Mouse (Mus musculus) forebrain, embryonic 15.5 days (tissue): ENCODE results near the gene Olfr193. TPM values are rescaled to one million over a fixed set of nuclear protein-coding genes. Genes with fewer than 3 reads are reported as not detected.
"Not testable (repeated sequence)": the region's sequence is repeated elsewhere in the genome, so short reads cannot be mapped to it uniquely, and the experiment has no call there.

ENCODE experiments used
- ATAC-seq: fragments of 200-750 bp; cut with Nextera tagmentation; replicated peaks from 2 replicates; pipeline ENCODE4 v1.8.0; 2017; ENCODE audit warnings: mild to moderate bottlenecking, moderate TSS enrichment, moderate library complexity
- H3K27ac ChIP-seq: fragments of 300-500 bp; sonication (generic); replicated peaks from 2 replicates; pipeline ENCODE4 v1.5.1; 2015; ENCODE audit warnings: mild to moderate bottlenecking, inconsistent platforms
- H3K27me3 ChIP-seq: fragments of 300-500 bp; sonication (generic); 2 replicates; pipeline ENCODE4 v1.6.1; 2015; ENCODE audit warnings: inconsistent platforms
- H3K36me3 ChIP-seq: fragments of 300-500 bp; sonication (generic); 2 replicates; pipeline ENCODE4 v1.6.1; 2015; ENCODE audit warnings: mild to moderate bottlenecking, inconsistent platforms
- H3K4me1 ChIP-seq: fragments of 300-500 bp; sonication (generic); 2 replicates; pipeline ENCODE4 v1.6.1; 2015; ENCODE audit warnings: inconsistent platforms
- H3K4me2 ChIP-seq: fragments of 300-500 bp; sonication (generic); replicated peaks from 2 replicates; pipeline ENCODE4 v1.6.1; 2015; ENCODE audit warnings: mild to moderate bottlenecking, inconsistent platforms
- H3K4me3 ChIP-seq: fragments of 300-500 bp; sonication (generic); 2 replicates; pipeline ENCODE4 v1.5.1; 2015; ENCODE audit warnings: mild to moderate bottlenecking, inconsistent platforms
- H3K9ac ChIP-seq: fragments of 300-500 bp; sonication (generic); replicated peaks from 2 replicates; pipeline ENCODE4 v1.6.1; 2015; ENCODE audit warnings: mild to moderate bottlenecking, inconsistent platforms
- H3K9me3 ChIP-seq: fragments of 300-500 bp; sonication (generic); 2 replicates; pipeline ENCODE4 v1.6.1; 2016; ENCODE audit warnings: inconsistent platforms
- WGBS: fragments of 180-500 bp; shearing (Covaris S2); methylation state at CpG from one replicate; pipeline ENCODE4 v1.1.7; 2015; ENCODE audit warnings: mixed read lengths; 5-methylcytosine and 5-hydroxymethylcytosine counted together
- polyA plus RNA-seq: library from polyadenylated mRNA; unstranded; fragments of >200 nt; fragmentation: Nextera tagmentation; extraction: Ambion mirVana; gene quantifications from 2 replicates; pipeline ENCODE4 v1.2.1, GENCODE M21; 2015

Olfr193 gene
- polyA plus RNA-seq, 1 experiment from 2014 or later: not detected

GRCm38 (mm10) chr16:59062411-59062810 lies 49.3 kb downstream of the Olfr193 start:
- not testable (repeated sequence) for H3K27me3 ChIP-seq, H3K4me2 ChIP-seq, H3K4me3 ChIP-seq, H3K9ac ChIP-seq, H3K9me3 ChIP-seq, H3K4me1 ChIP-seq, H3K27ac ChIP-seq, H3K36me3 ChIP-seq, ATAC-seq
- WGBS: 69% methylated on average over 3 of the region's 3 CpGs

Other genes starting within 250 kb of the Olfr193 start
- not detected in 2 replicates for gene Olfr177, start 237.1 kb downstream of the Olfr193 start, polyA plus RNA-seq
- gene Olfr178, start 219.8 kb downstream of the Olfr193 start, polyA plus RNA-seq: not detected in 2 replicates
- gene Olfr181, start 183.1 kb downstream of the Olfr193 start, polyA plus RNA-seq: not detected in 2 replicates
- gene Olfr180, start 182.5 kb downstream of the Olfr193 start, polyA plus RNA-seq: not detected in 2 replicates
- gene Olfr183, start 116.5 kb downstream of the Olfr193 start, polyA plus RNA-seq: not detected in 2 replicates
- not detected in 2 replicates for gene Olfr186, start 81.6 kb downstream of the Olfr193 start, polyA plus RNA-seq
- gene Olfr187, start 72.1 kb downstream of the Olfr193 start, polyA plus RNA-seq: not detected in 2 replicates
- not detected in 2 replicates for gene Olfr190, start 33.9 kb downstream of the Olfr193 start, polyA plus RNA-seq
- not detected in 2 replicates for gene Olfr191, start 22.1 kb downstream of the Olfr193 start, polyA plus RNA-seq
- not detected in 2 replicates for gene Olfr194, start 9.2 kb upstream of the Olfr193 start, polyA plus RNA-seq
- gene Olfr195, start 35.2 kb upstream of the Olfr193 start, polyA plus RNA-seq: not detected in 2 replicates
- not detected in 2 replicates for gene Olfr196, start 58.6 kb upstream of the Olfr193 start, polyA plus RNA-seq
- not detected in 2 replicates for gene Olfr198, start 91.7 kb upstream of the Olfr193 start, polyA plus RNA-seq
- not detected in 2 replicates for gene Olfr199, start 107.9 kb upstream of the Olfr193 start, polyA plus RNA-seq
- gene Olfr201, start 160.8 kb upstream of the Olfr193 start, polyA plus RNA-seq: not detected in 2 replicates
- not detected in 2 replicates for gene Olfr202, start 174.9 kb upstream of the Olfr193 start, polyA plus RNA-seq
- not detected in 2 replicates for gene Olfr203, start 187.0 kb upstream of the Olfr193 start, polyA plus RNA-seq
- gene Olfr204, start 206.4 kb upstream of the Olfr193 start, polyA plus RNA-seq: not detected in 2 replicates
- not detected in 2 replicates for gene Olfr205, start 219.3 kb upstream of the Olfr193 start, polyA plus RNA-seq
- gene Olfr206, start 237.4 kb upstream of the Olfr193 start, polyA plus RNA-seq: not detected in 2 replicates